Mouse (Mus musculus): Measurements from ENCODE around the gene Bcl7b.

- TF ChIP-seq CTCF (IDR thresholded peaks at IDR 0.05; ENCODE audit: insufficient read depth, low read length) (no peak), POLR2A (IDR thresholded peaks at IDR 0.05; ENCODE audit: borderline replicate concordance, extremely low read depth, low read depth, low read length) (no peak)
Measured at GRCm38 (mm10) chr5:135208197-135208596, 40.1 kb downstream of the Bcl7b start.

Measured in lung, adult 2 months (tissue).